Mouse (Mus musculus) layer of hippocampus, postnatal 14 days (tissue): ENCODE data around the gene Syf2. TPM values are rescaled to one million over a fixed set of nuclear protein-coding genes. Genes with fewer than 3 reads are reported as not detected.

Source experiments
- DNase-seq, 2 experiments: peaks; one replicate each; pipeline ENCODE4 v3.0.0; 2021 to 2022; ENCODE audit warnings: low spot score in 2 of 2, mixed read lengths in 1 of 2
- total RNA-seq, 2 experiments: library from RNA; stranded (reverse); gene quantifications; 2 replicates each; pipeline ENCODE4 v1.2.3; 2021

Gene Syf2
- total RNA-seq, 2 experiments from 2014 or later = 42.6 to 43.8 TPM

GRCm38 (mm10) chr4:134968605-134968976, 37.9 kb downstream of the Syf2 start:
- no peak for DNase-seq

- DNase-seq = peak in 1 of 2 experiments; percentile 37
These were observed 44.7 kb downstream of the Syf2 start for GRCm38 (mm10) chr4:134975261-134975928.

- DNase-seq = no peak
These were observed 45.2 kb downstream of the Syf2 start for GRCm38 (mm10) chr4:134975929-134976308.

- no peak for DNase-seq
These were observed 48.2 kb downstream of the Syf2 start for GRCm38 (mm10) chr4:134978930-134979329.

GRCm38 (mm10) chr4:134981959-134982431, 51.3 kb downstream of the Syf2 start:
- DNase-seq = no peak

- no peak for DNase-seq
These were observed 52.4 kb downstream of the Syf2 start for GRCm38 (mm10) chr4:134983136-134983535.

- no peak for DNase-seq
These were observed 53.9 kb downstream of the Syf2 start for GRCm38 (mm10) chr4:134984555-134984954.

GRCm38 (mm10) chr4:134985626-134986335, 55.1 kb downstream of the Syf2 start:
- DNase-seq = no peak

- peak in 1 of 2 experiments; percentile 55 for DNase-seq
These were observed 55.6 kb downstream of the Syf2 start for GRCm38 (mm10) chr4:134986336-134986635.

GRCm38 (mm10) chr4:134986963-134987362, 56.3 kb downstream of the Syf2 start:
- DNase-seq = no peak

Other genes with a start within 250 kb of the Syf2 start
- gene Man1c1, start 226.6 kb upstream of the Syf2 start, total RNA-seq = 10 to 100 TPM; 18.9 to 19.8 TPM
- 1 to 10 TPM; 4.6 to 4.8 TPM for gene Ldlrap1, start 162.9 kb upstream of the Syf2 start, total RNA-seq
- 10 to 100 TPM; 43.8 TPM for gene Maco1, start 77.6 kb upstream of the Syf2 start, total RNA-seq
- not detected for gene Rhd, start 66.4 kb upstream of the Syf2 start, total RNA-seq
- 100 to 1,000 TPM; 112 TPM for gene Tmem50a, start 15.9 kb upstream of the Syf2 start, total RNA-seq
- gene Rsrp1, start 7.3 kb upstream of the Syf2 start, total RNA-seq = 100 to 1,000 TPM; 241 to 268 TPM
- not detected for gene Runx3, start 189.8 kb downstream of the Syf2 start, total RNA-seq